12 mouse cellular contexts compared by ENCODE assay signal in the genomic region with DNA sequence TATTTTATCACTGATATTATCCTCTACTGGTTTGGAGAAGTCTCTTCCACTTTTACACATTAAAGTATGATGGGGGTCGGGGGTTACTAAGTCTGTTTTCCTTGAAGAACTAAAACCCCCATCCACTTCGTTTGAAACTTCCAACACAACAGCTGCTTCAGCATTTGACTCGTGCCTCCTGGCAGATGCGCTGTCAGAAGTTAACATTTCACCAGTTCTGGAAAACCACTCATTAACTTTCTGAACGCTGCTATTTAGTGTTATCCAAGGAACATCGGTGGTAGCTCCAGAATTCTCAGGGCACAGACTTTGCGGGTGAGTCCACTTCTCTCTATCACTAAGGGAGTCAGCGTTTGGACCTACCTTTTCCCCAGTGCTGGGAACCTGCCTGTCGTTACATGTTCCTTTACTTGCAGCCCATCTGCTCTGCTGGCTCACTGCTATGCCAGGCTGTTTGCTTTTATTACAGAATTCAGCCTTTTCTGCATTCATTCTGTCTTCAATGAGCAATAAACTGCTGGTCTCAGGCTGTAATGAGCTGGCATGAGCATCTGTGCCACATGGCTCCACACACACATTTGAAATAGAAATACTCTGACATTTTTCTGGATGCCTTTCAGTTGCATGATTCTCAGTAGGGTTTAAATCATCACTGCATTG. TPM values are rescaled to one million over a fixed set of nuclear protein-coding genes. Genes with fewer than 3 reads are reported as not detected.
DNase-seq lines count a peak whose midpoint lies in the region; ATAC-seq and TF ChIP-seq lines count a peak whose summit lies in the region.
"Had no signal": no experiment of that assay in that cellular context is flagged by ENCODE, and none has a peak within 500 bp of the region (broad histone marks: within the 10 kb centered on the region; RNA-seq: fewer than 3 reads in every experiment).

No protein-coding gene starts in this region.

- no peaks in the 10 kb centered on the region for H3K27me3 ChIP-seq in intestine, embryonic 15.5 days (replicated peaks)
- H3K27me3 ChIP-seq: liver, embryonic 13.5 days; stomach, embryonic 15.5 days had no signal

- H3K4me1 ChIP-seq in olfactory bulb, adult 2 months (ENCODE audit: control insufficient read depth, insufficient read depth, low read length): peaks cover 7% of the 10 kb centered on the region; the same call in 1 of the 2 replicates
- no peaks in the 10 kb centered on the region for H3K4me1 ChIP-seq in intestine, embryonic 15.5 days (replicated peaks)
- H3K4me1 ChIP-seq: liver, embryonic 13.5 days; stomach, embryonic 15.5 days had no signal

- ATAC-seq in cerebellum, adult (ENCODE audit: insufficient number of reproducible peaks, low FRiP score, low TSS enrichment): no peak
- ATAC-seq in intestine, embryonic 15.5 days: no peak

- H3K36me3 ChIP-seq in intestine, embryonic 15.5 days: peaks cover 20% of the 10 kb centered on the region

- intact Hi-C loops in left cerebral cortex, postnatal 14 days (cut with DNase I): no loop called here

- no peak overlapping the region for H3K4me3 ChIP-seq in olfactory bulb, adult 2 months (ENCODE audit: insufficient read depth, low read depth, low read length)
- H3K4me3 ChIP-seq in intestine, embryonic 15.5 days (replicated peaks): no peak overlapping the region
- H3K4me3 ChIP-seq: left cerebral cortex, adult 2 months; liver, embryonic 13.5 days; stomach, embryonic 15.5 days had no signal

- no peak for TF ChIP-seq CTCF in olfactory bulb, adult 2 months (IDR thresholded peaks at IDR 0.05; ENCODE audit: insufficient read depth, low read depth, low read length)

- 20% methylated on average over 9 of the region's 9 CpGs for WGBS in olfactory bulb, adult 2 months
- WGBS in intestine, embryonic 15.5 days: 93% methylated on average over 9 of the region's 9 CpGs

- no peaks in the 10 kb centered on the region for H3K9me3 ChIP-seq in intestine, embryonic 15.5 days
- H3K9me3 ChIP-seq: liver, embryonic 13.5 days; stomach, embryonic 15.5 days had no signal

- no peak for TF ChIP-seq POLR2A in olfactory bulb, adult 2 months (IDR thresholded peaks at IDR 0.05; ENCODE audit: insufficient read depth, low read depth, low read length)

- H3K27ac ChIP-seq in olfactory bulb, adult 2 months (ENCODE audit: insufficient read depth, low read depth, low read length): peak overlapping the region; percentile 56
- no peak overlapping the region for H3K27ac ChIP-seq in intestine, embryonic 15.5 days
- H3K27ac ChIP-seq: left cerebral cortex, adult 2 months; liver, embryonic 13.5 days; macrophage; stomach, embryonic 15.5 days had no signal

- H3K4me2 ChIP-seq in intestine, embryonic 15.5 days (replicated peaks): no peak overlapping the region
- H3K4me2 ChIP-seq: liver, embryonic 13.5 days; stomach, embryonic 15.5 days had no signal

- DNase-seq in cerebellum, postnatal 14 days: peak; percentile 65 to 66
- peak; percentile 35 to 47 for DNase-seq in left cerebral cortex, postnatal 14 days (ENCODE audit: low spot score in 2 of 2)
- DNase-seq in left cerebral cortex, adult 11 months (ENCODE audit: low spot score): no peak
- DNase-seq in kidney, postnatal 36 days: peak; percentile 46 to 53
- no peak for DNase-seq in gastrocnemius, postnatal 25 days
- DNase-seq: liver, embryonic 13.5 days had no signal

- H3K9ac ChIP-seq in intestine, embryonic 15.5 days: no peak overlapping the region
- H3K9ac ChIP-seq: liver, embryonic 13.5 days; stomach, embryonic 15.5 days had no signal

RNA-seq across cellular contexts. Expression of a gene that starts 25.7 kb away (rescaled TPM):
- total RNA-seq in left cerebral cortex, postnatal 14 days (2021): 1 to 10 TPM; 1.4 to 2.0 TPM
- not detected in 2 replicates for polyA plus RNA-seq in olfactory bulb, adult 2 months (2012; ENCODE audit: insufficient read depth, insufficient read length, low replicate concordance, missing spikeins)
- total RNA-seq in gastrocnemius, postnatal 25 days (2021): under 1 TPM; 0.26 to 0.94 TPM
- polyA plus RNA-seq in intestine, embryonic 15.5 days (2015; fragmentation: Nextera tagmentation; extraction: Ambion mirVana): 8.4 and 10.2 TPM in 2 replicates

RNA-seq across cellular contexts. Expression of a gene that starts 25.9 kb away (rescaled TPM):
- 100 to 1,000 TPM; 115 to 116 TPM for total RNA-seq in left cerebral cortex, postnatal 14 days (2021)
- not detected in 2 replicates for polyA plus RNA-seq in olfactory bulb, adult 2 months (2012; ENCODE audit: insufficient read depth, insufficient read length, low replicate concordance, missing spikeins)
- total RNA-seq in gastrocnemius, postnatal 25 days (2021): 10 to 100 TPM; 65.0 to 67.8 TPM
- polyA plus RNA-seq in intestine, embryonic 15.5 days (2015; fragmentation: Nextera tagmentation; extraction: Ambion mirVana): 57.0 and 61.2 TPM in 2 replicates

RNA-seq across cellular contexts. Expression of a gene that starts 56.0 kb away (rescaled TPM):
- 1 to 10 TPM; 1.3 to 2.0 TPM for total RNA-seq in left cerebral cortex, postnatal 14 days (2021)
- polyA plus RNA-seq in olfactory bulb, adult 2 months (2012; ENCODE audit: insufficient read depth, insufficient read length, low replicate concordance, missing spikeins): not detected in 2 replicates
- total RNA-seq in gastrocnemius, postnatal 25 days (2021): 1 to 10 TPM; 1.1 to 2.5 TPM
- polyA plus RNA-seq in intestine, embryonic 15.5 days (2015; fragmentation: Nextera tagmentation; extraction: Ambion mirVana): 21.6 and 22.0 TPM in 2 replicates

Comparison
In these comparisons a context has a peak if more than half of its experiments do, and no peak if none do; other contexts are left out.
1. DNase-seq: peak in cerebellum, postnatal 14 days (2 of 2), left cerebral cortex, postnatal 14 days (2 of 2) and kidney, postnatal 36 days (2 of 2); none in left cerebral cortex, adult 11 months (single experiment) and gastrocnemius, postnatal 25 days (single experiment).